Mouse (Mus musculus) ES-CJ7 (cell line): ENCODE data around the gene Slc35c1.

ENCODE experiments used
- DNase-seq: peaks from one replicate; pipeline ENCODE4 v3.0.0; 2011; ENCODE audit warnings: low read depth, low spot score

The Slc35c1 gene

DNA sequence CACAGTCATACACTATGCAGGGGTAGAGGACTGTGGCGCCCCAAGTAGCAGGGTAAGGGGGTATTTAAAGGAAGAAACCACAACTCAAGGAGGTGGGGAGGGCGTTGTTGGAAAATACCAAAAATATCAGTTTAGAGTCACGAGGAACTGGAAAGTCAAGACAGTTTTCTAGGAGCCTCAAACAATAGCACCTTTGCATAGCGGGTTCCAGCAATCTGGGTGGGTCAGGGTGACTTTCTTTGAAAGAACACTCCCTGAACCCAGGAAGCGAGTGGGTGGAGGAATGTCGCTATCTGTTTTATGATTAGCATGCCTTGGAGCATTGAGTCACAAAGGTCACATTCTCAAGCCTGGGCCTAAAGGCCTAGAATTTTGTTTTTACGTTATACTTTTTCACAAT, 16.2 kb upstream of the Slc35c1 start:
- peak; percentile 52 for DNase-seq

DNA sequence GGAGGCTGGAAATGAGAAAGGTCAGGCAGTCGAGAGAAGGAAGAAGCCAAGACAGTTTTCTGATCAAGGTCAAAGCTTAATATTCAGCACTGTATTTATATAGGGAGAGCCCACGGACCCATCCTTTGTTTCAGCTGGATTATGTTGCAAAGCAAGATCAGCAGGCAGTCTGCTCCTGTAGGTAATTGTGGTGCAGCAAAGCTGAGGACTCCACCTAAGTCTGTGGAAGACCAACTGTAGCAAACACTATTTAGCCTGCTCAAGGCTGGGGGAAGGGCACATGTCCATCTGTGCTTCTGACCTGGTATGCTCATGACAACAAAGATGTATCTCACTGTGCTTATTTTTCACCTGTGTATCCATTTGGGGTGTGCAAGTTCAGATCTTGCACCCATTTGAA, 15.4 kb upstream of the Slc35c1 start:
- DNase-seq: peak; percentile 59

DNA sequence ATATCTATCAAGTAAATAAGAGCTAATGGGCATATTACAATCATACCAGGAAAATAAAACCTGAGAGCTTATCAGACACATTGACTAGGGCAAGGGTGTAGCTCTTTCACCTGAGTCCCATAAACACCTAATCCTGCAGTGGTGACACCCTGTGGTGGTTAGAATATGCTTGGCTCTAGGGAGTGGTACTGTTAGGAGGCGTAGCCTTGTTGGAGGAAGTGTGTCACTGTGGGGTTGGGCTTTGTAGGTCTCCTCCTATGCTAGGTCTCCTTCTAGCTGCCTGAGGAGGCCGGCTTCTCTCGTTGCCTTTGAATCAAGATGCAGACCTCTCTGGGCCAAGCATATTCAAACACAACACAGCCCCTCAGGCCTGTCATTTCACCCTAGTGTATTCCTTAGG, 14.6 kb upstream of the Slc35c1 start:
- peak; percentile 70 for DNase-seq

DNA sequence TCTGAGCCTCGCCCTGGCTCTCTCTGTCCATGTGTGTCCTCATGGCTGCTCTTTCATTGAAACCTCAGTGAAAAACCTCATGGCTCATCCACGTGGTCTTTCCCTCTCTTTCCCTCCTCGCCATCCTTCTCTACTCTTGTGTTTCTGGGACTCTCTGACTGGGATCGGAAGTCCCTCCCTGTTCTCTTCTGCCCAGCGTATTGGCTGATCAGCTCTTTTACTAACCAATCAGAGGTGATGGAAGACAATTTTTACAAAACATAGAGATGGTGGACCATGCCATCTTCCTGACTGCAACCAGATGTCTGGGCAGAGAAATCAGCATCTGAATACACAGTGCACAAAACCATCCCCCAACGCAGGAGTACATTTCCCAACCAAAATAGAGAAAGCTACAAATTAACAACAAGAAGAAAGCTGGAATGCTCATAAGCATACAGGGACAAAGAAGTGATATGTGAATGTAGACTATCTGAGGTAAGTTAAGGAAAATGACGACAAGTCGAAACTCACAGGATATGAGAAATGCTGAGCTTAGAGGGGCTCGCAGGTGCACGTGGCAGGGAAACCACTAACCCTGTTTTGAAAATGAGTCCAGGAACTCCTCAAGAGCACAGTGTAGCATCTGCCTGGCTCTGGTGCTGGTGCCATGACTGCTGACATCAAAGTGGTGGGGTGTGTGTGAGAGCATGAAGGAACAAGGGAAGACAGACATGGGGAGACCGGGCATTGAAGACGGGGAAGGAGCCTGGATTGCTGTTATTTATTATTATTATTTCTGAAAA, 11.7 kb upstream of the Slc35c1 start:
- no peak for DNase-seq

DNA sequence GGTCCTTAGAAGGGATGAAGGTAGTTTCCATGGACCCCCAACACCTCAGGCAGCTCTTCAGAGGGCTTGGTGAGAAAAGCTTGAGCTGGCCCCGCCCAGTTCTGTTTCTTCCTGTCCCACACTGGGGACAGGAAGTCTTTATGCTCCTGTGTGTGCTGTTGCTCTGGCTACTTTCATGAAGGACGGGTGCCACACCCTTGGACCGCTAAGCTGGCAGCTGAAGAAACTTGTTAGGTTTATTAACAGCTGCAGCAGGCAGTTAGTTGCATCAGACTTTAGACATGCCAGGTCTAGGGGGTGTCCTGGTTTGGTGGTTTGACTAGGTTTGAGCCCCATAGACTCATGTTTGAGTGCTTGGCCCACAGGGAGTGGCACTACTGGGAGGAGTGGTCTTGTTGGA, 4.4 kb upstream of the Slc35c1 start:
- no peak for DNase-seq

DNA sequence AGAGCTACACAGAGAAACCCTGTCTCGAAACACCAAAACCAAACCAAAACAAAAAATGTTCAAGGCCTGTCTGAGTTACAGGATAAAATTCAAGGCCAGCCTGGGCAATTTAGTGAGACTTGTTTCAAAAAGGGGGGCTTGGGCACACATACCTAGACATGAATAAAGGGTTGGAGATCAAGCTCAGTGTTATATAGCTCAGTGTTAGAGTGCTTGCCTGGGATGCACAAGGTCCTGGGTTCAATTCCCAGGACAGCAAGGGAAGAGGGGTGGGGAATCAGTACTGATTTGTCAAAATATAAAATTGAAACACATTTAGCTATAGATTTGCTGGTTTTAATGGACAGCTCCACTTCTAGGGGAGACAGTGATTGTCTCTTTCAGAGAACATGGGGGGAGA, 877 bp upstream of the Slc35c1 start:
- DNase-seq: no peak

DNA sequence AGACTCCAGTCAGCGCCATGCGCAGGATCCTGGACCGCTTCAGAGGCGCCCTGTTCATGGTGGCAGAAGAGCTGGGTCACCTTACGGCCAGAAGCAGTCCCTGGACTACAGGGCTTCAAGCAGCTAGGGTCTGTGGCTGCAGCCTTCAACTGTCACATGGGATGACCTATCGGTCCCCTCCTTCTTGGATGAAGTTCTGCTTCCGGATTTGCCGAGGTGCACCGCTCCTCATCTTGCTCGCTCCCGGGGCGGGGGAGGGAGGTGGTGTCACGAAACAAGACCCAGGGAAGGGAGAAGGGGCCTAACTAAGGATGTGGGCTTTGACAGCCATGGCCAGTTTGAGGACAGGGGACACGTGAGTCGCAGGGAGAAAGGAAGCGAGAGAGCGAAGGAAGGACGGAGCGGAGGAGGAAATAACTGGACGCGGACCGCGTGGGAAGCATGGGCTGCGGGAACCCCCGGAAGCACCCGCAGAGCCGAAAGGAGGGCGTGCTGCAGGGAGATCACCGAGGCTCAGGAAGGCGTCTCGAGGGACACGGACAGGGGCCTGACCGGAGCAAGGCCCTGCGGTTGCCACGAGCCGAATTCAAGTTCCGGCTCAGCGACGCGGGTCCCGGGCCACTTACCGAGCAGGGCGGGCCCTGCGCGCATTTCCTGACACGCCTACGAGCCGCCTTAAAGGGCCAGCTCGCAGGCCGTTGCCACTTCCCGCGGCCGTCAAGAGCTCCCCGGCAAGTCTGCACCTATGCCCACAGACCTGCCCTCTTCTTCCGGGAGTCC, 1.0 kb downstream of the Slc35c1 start:
- DNase-seq: peak; percentile 67

DNA sequence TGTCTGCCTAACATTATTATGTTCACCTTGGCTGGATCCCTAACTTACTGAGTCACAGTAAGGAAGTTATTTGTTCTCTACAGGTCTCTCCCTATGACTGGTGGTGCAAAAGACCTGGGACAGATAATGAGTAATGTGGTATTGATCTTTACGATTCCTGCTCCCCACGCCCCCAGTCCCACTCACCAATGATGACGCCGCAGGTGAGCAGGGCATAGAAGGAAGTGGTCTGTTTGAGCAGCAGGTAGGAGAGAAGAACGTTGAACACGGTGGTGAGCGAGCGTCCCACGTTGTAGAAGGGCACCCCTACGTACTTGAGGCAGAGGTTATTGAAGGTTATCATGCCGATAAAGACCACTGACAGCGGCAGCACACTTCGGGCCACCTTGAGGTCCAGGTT, 1.9 kb downstream of the Slc35c1 start:
- DNase-seq: no peak

DNA sequence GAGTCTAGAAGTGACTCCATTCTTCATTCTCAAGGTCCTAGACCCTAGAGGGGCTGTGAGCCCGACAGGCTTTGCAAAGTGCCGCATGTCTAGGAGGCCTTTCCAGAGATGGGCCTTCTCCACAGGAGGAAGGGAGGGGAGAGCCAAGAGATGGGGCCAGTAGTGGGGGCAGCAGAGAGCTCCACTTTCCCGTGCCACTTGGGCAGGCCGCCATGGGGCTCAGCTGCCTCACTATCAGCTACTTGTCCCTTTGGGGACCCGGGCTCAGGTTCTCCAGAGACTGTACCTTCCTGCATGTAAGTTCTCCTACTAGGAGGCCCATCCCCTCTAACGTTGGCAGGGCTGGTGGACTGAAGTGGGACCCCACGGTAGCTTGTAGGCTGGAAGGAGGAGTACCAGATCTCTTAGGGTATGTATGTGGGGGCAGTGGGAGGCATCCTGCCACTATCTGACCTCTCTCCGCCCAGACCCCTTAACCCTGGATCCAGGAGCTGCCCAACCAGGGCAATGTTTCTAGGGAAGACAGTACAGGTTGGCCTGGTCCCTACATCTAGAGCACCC, 3.3 kb downstream of the Slc35c1 start:
- DNase-seq: no peak

DNA sequence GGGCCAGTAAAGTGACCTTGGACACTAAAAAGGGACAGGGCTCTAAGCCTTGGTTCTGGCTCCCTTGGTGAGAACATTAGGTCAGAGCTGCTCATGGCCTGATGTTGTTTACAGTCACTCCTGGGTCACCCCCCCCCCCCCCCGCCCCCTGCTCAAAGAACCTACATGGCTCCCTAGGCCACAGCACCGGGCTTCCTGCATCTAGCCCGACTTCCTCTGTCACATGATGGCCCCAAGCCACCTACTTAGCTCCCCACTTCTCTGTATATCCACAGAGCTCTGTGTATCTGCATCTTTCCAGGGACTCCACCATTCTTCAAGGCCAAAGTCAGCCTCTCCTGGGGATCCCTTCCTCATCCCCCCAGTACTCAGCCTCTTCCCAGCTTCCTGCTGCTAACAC, 4.6 kb downstream of the Slc35c1 start:
- DNase-seq: no peak

DNA sequence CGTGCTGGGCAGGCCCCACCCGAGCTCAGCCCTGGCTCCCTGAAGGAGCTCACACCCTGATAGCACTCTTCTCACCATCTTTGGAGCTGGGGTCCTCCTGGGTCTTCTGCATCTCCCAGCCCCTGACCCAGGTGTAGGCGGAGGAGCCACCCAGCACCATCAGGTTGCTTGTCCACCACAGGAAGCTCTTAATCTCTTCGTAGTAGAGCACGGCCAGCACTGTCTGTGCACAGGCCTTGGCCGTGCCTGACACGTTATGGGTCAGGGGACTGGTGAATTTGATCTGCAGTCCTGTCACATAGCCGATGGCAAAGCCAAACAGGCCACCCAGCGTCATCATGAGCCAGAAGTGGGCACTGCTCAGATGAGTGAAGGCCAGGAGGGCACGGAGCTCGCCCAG, 6.2 kb downstream of the Slc35c1 start:
- no peak for DNase-seq

DNA sequence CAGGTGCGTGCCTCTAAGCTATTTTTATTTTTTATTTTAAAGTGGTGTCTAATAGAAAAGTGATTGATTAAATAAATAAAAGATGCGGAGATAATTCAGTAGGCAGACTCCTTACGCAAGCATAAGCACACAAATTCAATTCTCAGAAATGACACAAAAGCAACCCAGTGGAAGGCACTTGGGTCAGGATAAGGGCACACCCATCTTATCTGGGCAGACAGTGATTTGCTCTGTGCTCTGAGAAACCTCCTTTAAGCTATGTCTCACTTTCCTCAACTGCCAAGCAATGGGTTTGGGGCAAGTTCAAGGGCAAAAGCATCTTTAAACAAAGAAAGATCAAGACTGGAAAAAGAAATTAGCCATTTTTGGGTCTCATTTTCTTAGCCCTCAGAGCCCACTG, 9.2 kb downstream of the Slc35c1 start:
- DNase-seq: no peak

DNA sequence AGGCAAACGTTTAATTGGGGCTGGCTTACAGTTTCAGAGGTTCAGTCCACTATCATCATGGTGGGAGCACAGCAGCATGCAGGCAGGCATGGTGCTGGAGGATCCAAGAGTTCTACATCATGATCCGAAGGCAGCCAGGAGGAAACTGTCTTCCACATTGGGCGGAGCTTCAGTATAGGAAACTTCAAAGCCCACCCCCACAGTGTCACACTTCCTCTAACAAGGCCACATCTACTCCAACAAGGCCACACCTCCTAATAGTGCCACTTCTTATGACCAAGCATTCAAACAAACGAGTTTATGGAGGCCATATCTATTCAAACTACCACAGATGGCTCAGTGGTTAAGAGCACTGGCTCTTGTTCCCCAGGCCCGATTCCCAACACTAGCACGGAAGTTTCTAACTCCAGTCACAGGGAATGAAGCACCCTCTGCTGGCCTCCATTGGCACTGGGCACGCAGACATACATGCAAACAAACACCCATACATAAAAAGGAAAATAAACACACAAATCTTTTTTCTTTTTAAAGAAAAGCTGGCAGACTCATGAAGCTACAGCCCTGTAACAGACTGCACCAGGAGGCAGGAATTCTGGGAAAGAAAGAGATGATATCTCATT, 13.1 kb downstream of the Slc35c1 start:
- peak; percentile 39 for DNase-seq

DNA sequence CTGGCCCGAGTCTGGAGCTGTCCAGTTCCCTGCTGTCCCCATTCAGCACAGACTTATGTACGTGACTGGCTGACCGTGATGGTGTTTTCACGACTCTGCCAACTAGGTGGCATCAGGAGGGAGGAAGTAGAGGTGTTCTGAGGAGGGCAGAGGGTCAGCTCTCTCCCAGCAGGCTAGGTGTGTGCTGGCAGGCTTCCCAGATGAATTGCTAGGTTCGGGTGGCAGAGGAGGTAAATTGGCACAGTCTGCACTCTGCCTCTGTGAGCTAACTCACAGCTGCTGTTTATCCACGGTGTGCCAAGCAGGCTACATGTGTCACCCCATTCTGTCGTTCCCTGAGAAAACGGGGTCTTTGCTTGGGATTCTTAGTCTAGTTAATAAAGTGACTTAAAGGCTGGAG, 13.7 kb downstream of the Slc35c1 start:
- DNase-seq: no peak

DNA sequence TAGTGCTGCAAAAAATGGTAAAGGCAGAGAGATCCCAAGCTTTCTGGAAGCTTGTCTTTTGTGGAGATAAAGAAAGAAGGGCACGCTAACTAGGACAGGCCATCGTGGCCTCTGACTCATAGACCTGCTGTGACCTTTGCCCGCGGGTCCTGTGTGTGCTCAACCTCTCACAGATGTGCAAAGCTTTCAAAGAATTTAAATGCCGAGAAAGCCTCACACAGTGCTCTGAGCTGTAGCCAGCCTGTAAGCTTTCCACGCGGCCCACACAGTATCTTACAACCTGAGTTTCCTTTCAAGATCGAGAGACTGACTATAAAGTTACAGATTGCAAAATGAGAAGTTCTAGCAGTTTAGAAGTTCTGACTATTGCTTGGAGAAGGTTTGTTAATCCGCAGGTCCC, 14.4 kb downstream of the Slc35c1 start:
- no peak for DNase-seq

DNA sequence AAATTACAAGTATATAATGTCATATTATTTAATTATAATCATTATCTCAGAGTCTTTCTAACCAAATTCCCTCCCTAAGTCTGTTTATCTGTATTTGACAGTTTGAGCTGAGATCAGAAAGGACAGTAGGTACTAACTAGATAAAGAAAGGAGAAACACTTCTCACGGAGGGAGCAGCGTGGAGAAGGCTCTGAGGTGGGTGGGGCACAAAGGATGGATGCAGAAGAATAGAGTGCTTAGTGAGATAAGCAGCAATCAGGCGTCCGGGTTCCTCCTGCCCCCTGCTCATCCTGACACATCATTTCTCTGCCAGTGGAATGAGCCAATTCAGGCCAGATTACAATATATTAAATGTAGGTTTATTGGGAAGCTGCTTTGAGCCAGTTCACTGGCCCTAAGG, 16.0 kb downstream of the Slc35c1 start:
- DNase-seq: no peak

DNA sequence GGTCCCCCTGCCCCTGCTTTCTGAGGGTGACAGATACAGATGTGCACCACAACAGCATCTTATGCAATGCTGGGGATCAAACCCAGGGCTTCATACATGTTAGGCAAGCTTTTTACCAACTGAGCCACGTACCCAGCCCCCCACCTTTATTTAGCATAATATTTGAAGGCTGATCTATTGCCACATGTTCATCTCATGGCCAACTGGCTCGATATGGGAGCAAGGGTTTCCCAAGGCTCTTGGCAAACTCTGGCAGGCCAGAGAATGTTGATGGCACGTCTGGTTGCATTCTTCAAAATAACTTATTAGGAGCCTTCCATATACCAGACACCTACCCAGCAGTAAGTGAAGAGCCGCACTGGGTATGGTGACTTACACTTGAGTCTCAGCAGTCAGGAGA, 17.0 kb downstream of the Slc35c1 start:
- no peak for DNase-seq

DNA sequence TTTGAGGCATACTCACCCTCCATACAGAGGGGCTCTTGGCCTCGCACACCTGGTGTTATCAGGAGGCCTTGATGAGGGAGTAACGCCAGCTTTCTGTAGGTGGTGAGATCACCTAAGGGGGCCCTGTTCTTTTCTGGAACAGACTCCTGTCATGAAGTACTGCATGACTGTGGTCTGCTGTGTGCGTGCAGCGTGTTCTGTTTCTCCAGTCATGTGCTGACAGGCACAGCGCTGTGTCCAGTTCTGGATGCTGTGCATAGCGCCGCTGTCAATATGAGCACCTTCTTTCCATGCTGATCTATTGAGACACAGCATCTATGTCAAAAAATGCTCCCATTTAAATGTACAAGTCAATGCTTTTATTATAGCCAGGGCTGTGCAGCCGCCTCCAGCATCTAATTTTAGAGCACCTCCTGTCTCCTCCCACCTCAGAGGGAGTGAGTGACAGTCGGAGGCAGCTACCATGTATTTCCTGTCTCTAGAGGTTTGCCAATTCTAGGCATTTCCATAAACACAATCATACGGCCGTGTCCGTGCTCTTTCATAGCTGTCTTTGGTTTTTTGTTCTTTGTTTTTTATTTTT, 17.8 kb downstream of the Slc35c1 start:
- DNase-seq: no peak

DNA sequence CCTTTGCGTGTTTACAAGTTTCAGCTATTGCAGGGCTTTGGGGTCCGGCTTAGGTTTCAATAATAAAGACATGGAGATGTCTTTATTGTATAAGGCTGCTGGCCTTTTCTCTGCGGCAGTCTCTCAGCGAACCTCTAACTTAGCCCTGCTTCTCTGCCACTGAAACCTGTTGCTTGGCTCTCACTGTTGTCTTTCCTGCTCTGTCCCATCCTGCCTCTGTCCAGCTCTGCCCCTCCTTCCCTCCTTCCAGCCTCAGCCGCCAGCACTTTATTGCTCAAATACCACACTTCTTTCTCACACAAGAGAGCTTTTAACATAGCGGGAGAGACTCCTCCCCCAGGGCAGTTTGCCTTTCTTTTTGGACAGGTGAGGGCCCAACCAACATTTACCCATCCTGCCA, 19.9 kb downstream of the Slc35c1 start:
- DNase-seq: no peak

DNA sequence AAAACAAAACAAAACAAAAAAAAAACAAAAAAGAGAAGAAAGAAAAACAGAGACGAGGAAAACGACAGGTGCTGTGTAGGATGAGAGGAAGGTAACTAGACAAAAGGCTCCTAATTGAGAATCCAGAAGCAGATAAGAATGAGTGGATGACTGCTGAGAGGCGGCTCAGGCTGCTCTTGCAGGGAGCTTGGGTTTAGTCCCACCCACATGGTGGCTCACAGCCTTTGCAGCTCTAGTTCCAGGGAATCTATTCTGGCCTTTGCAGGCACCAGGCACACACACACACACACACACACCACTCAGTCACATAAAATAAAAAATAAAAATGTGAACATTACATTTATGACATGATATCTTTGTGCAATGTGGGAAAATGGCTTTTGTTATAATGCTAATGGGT, 21.8 kb downstream of the Slc35c1 start:
- DNase-seq: no peak

DNA sequence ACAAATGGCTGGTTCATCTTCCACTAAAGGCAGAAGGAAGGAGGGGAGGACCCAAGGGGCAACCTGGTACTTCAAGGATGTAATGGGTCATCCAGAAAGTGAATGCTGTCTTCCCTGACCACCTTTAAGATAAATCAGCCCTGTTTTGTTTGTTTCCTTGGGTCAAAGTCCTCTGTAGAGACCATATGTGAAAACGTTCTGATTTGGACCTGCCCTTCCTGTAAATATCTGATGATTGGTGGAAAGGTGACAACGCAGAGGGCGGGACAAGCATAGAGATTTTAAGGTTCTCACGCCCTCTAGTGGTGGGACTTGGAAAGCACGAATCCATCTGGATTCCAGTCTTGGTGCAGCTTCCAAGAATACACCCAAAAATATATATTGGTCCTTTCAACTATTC, 22.5 kb downstream of the Slc35c1 start:
- peak; percentile 90 for DNase-seq

DNA sequence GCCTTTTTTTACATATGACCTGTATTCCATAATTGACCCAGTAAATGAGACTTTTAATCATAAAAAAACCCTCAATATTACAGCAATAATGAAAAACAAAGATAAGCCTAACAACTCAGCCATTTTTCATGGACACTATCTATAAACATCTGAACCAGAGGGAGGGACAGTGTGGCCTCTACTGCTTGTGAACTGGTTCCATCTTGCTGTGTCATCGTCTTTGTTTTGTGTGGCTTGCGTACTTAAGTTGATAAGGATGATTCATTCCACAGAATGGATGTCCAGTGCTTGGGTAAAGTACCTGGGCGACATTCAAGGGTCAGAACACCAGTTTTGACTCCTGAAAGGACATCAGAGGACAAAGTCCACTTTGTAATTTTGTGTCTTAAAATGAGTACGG, 23.0 kb downstream of the Slc35c1 start:
- DNase-seq: no peak
